ENCODE assay signal across 17 mouse cellular contexts in genomic region chr2:166822119-166822826, GRCm38 (mm10). TPM values are rescaled to one million over a fixed set of nuclear protein-coding genes. Genes with fewer than 3 reads are reported as not detected.
DNase-seq lines count a peak whose midpoint lies in the region; ATAC-seq lines count a peak whose summit lies in the region.
"Had no signal": no experiment of that assay in that cellular context is flagged by ENCODE, and none has a peak within 500 bp of the region (broad histone marks: within the 10 kb centered on the region; RNA-seq: fewer than 3 reads in every experiment).

No protein-coding gene starts in this region.

- H3K4me3 ChIP-seq in hindbrain, embryonic 13.5 days, result no peak overlapping the region
- no peak overlapping the region for H3K4me3 ChIP-seq in hindbrain, embryonic 14.5 days (replicated peaks; ENCODE audit: low read length)
- H3K4me3 ChIP-seq: heart, adult 2 months; midbrain, embryonic 15.5 days; neural tube, embryonic 13.5 days had no signal

- DNase-seq in hindbrain, embryonic 14.5 days (ENCODE audit: low spot score), result no peak
- peak; percentile 42 for DNase-seq in 416B (ENCODE audit: low read depth)
- DNase-seq in fibroblast of lung, adult 2 months (ENCODE audit: low read depth), result peak; percentile 22
- no peak for DNase-seq in urinary bladder, postnatal 4 days (ENCODE audit: low spot score in 2 of 2)
- no peak for DNase-seq in left cerebral cortex, postnatal 25 days (ENCODE audit: low spot score in 2 of 2)
- DNase-seq: cerebellum, postnatal 36 days; heart, adult 2 months; layer of hippocampus, adult 9-11 months; lung, postnatal 14 days had no signal

- peaks cover 12% of the 10 kb centered on the region for H3K4me1 ChIP-seq in hindbrain, embryonic 13.5 days (replicated peaks)
- no peaks in the 10 kb centered on the region for H3K4me1 ChIP-seq in hindbrain, embryonic 14.5 days (replicated peaks; ENCODE audit: control insufficient read depth, insufficient read depth, low read length)
- H3K4me1 ChIP-seq: midbrain, embryonic 15.5 days had no signal

- ATAC-seq in hindbrain, embryonic 13.5 days (ENCODE audit: low FRiP score), result no peak
- ATAC-seq in hindbrain, embryonic 14.5 days (ENCODE audit: low FRiP score), result no peak
- ATAC-seq in megakaryocyte-erythroid progenitor cell, adult 5-6 weeks (replicated peaks; ENCODE audit: low FRiP score, low TSS enrichment, poor library complexity, severe bottlenecking), result peak; percentile 32; the same call in 1 of the 2 replicates
- ATAC-seq: activated CD4-positive, CD25-positive, alpha-beta regulatory T cell, adult 4 months; forebrain, embryonic 14.5 days; hindbrain, postnatal 0 days; midbrain, embryonic 15.5 days had no signal

- peak overlapping the region; percentile 13; the same call in 1 of the 2 replicates for H3K9ac ChIP-seq in hindbrain, embryonic 13.5 days
- H3K9ac ChIP-seq in hindbrain, embryonic 14.5 days, result no peak overlapping the region
- H3K9ac ChIP-seq: midbrain, embryonic 15.5 days; neural tube, embryonic 13.5 days had no signal

- intact Hi-C loops in left cerebral cortex, postnatal 25 days (cut with DNase I), result no loop called here

- no peak overlapping the region for H3K27ac ChIP-seq in hindbrain, embryonic 13.5 days
- no peak overlapping the region for H3K27ac ChIP-seq in hindbrain, embryonic 14.5 days
- H3K27ac ChIP-seq: heart, adult 2 months; kidney, postnatal 0 days; midbrain, embryonic 15.5 days; neural tube, embryonic 13.5 days had no signal

- 77% methylated on average over 10 of the region's 10 CpGs for WGBS in hindbrain, embryonic 13.5 days
- WGBS in hindbrain, embryonic 14.5 days, result 81% methylated on average over 10 of the region's 10 CpGs

- peaks cover 1% of the 10 kb centered on the region for H3K36me3 ChIP-seq in hindbrain, embryonic 13.5 days
- no peaks in the 10 kb centered on the region for H3K36me3 ChIP-seq in hindbrain, embryonic 14.5 days (replicated peaks; ENCODE audit: control insufficient read depth, insufficient read depth)
- H3K36me3 ChIP-seq: midbrain, embryonic 15.5 days; neural tube, embryonic 13.5 days had no signal

- H3K4me2 ChIP-seq in hindbrain, embryonic 13.5 days, result no peak overlapping the region
- H3K4me2 ChIP-seq in hindbrain, embryonic 14.5 days (replicated peaks), result no peak overlapping the region
- H3K4me2 ChIP-seq: midbrain, embryonic 15.5 days; neural tube, embryonic 13.5 days had no signal

- no peaks in the 10 kb centered on the region for H3K9me3 ChIP-seq in hindbrain, embryonic 13.5 days
- no peaks in the 10 kb centered on the region for H3K9me3 ChIP-seq in hindbrain, embryonic 14.5 days (ENCODE audit: control insufficient read depth, low read length)
- H3K9me3 ChIP-seq: midbrain, embryonic 15.5 days; neural tube, embryonic 13.5 days had no signal

- H3K27me3 ChIP-seq in hindbrain, embryonic 13.5 days, result no peaks in the 10 kb centered on the region
- H3K27me3 ChIP-seq in hindbrain, embryonic 14.5 days (ENCODE audit: control insufficient read depth, insufficient read depth, low read length), result no peaks in the 10 kb centered on the region
- H3K27me3 ChIP-seq: midbrain, embryonic 15.5 days; neural tube, embryonic 13.5 days had no signal

RNA-seq across cellular contexts. Expression of gene Arfgef2, which starts 16.9 kb away (rescaled TPM):
- 3.7 and 4.0 TPM in 2 replicates for polyA plus RNA-seq in hindbrain, embryonic 13.5 days (2015; fragmentation: Nextera tagmentation; extraction: Ambion mirVana)
- 6.5 and 7.9 TPM in 2 replicates for polyA plus RNA-seq in hindbrain, embryonic 14.5 days (2014; fragmentation: Nextera tagmentation; extraction: Ambion mirVana)
- 21.0 and 31.0 TPM in 2 replicates for total RNA-seq in megakaryocyte-erythroid progenitor cell, adult 5-6 weeks (2014; fragmentation: Nextera tagmentation)
- 20.2 and 22.7 TPM in 2 replicates for total RNA-seq in megakaryocyte-erythroid progenitor cell, adult 5-6 weeks (2017)
- 10 to 100 TPM; 52.7 to 54.6 TPM for total RNA-seq in left cerebral cortex, postnatal 25 days (2021)

RNA-seq across cellular contexts. Expression of gene Trp53rkb, which starts 29.9 kb away (rescaled TPM):
- polyA plus RNA-seq in hindbrain, embryonic 13.5 days (2015; fragmentation: Nextera tagmentation; extraction: Ambion mirVana), result 8.2 and 10.8 TPM in 2 replicates
- 9.2 and 9.7 TPM in 2 replicates for polyA plus RNA-seq in hindbrain, embryonic 14.5 days (2014; fragmentation: Nextera tagmentation; extraction: Ambion mirVana)
- total RNA-seq in megakaryocyte-erythroid progenitor cell, adult 5-6 weeks (2014; fragmentation: Nextera tagmentation), result 1.6 and 5.0 TPM in 2 replicates
- total RNA-seq in megakaryocyte-erythroid progenitor cell, adult 5-6 weeks (2017), result 2.4 and 3.1 TPM in 2 replicates
- total RNA-seq in left cerebral cortex, postnatal 25 days (2021), result 1 to 10 TPM; 7.2 to 7.7 TPM

Comparison
In these comparisons a context has a peak if more than half of its experiments do, and no peak if none do; other contexts are left out.
1. DNase-seq: peak in 416B (single experiment) and fibroblast of lung, adult 2 months (single experiment); none in hindbrain, embryonic 14.5 days (single experiment), urinary bladder, postnatal 4 days (0 of 2) and left cerebral cortex, postnatal 25 days (0 of 2).